Mouse (Mus musculus): ENCODE data around the gene Gpr179. TPM values are rescaled to one million over a fixed set of nuclear protein-coding genes. Genes with fewer than 3 reads are reported as not detected.

Gpr179 gene
- under 1 TPM; 0.05 to 0.08 TPM for total RNA-seq (2021)
- polyA plus RNA-seq (2012; rRNA removed) = 0.03 TPM in 1 of 2 replicates, not detected in the other
- long read RNA-seq = 0 reads

GRCm38 (mm10) chr11:97352027-97352684, at the start of gene Gpr179:
Gene Gpr179 (minus strand): TSS chr11:97352077.
- Histone ChIP-seq H3K27me3 (ENCODE audit: control insufficient read depth, insufficient read depth, low read length) (no peaks in the 10 kb centered on the region), H3K4me3 (no peak within 1 kb of the TSS), H3K27ac (no peak within 1 kb of the TSS), H3K9ac (ENCODE audit: low read depth, low read length) (no peak within 1 kb of the TSS), H3K79me2 (replicated peaks; ENCODE audit: control insufficient read depth, insufficient read depth, low read length) (no peaks in the 10 kb centered on the region), H3K4me1 (ENCODE audit: control insufficient read depth, insufficient read depth, low read length) (peaks cover 1% of the 10 kb centered on the region; the same call in 1 of the 2 replicates), H3K36me3 (ENCODE audit: control insufficient read depth, insufficient read depth, low read length) (no peaks in the 10 kb centered on the region)
- 82% methylated on average over 3 of the region's 3 CpGs for WGBS
- DNase-seq = no peak
- intact Hi-C loops (cut with DNase I) = no loop called here
- TF ChIP-seq CTCF (IDR thresholded peaks at IDR 0.05) (no peak), POLR2A (IDR thresholded peaks at IDR 0.05; ENCODE audit: insufficient read depth, low read depth, low read length) (no peak), EP300 (IDR thresholded peaks at IDR 0.05; ENCODE audit: insufficient read depth, low read depth, low read length) (no peak)

GRCm38 (mm10) chr11:97401082-97401481, 49.2 kb upstream of the Gpr179 start:
- no peak overlapping the region for H3K9ac ChIP-seq (ENCODE audit: low read depth, low read length)
- 41% methylated on average over 6 of the region's 6 CpGs for WGBS
- TF ChIP-seq EP300 (IDR thresholded peaks at IDR 0.05; ENCODE audit: insufficient read depth, low read depth, low read length) = no peak
- no peak for TF ChIP-seq POLR2A (IDR thresholded peaks at IDR 0.05; ENCODE audit: insufficient read depth, low read depth, low read length)
- TF ChIP-seq CTCF (IDR thresholded peaks at IDR 0.05) = no peak
- intact Hi-C loops (cut with DNase I) = no loop called here
- no peaks in the 10 kb centered on the region for H3K79me2 ChIP-seq (replicated peaks; ENCODE audit: control insufficient read depth, insufficient read depth, low read length)
- DNase-seq = peak in 1 of 2 experiments; percentile 45
- H3K4me3 ChIP-seq = no peak overlapping the region
- no peaks in the 10 kb centered on the region for H3K36me3 ChIP-seq (ENCODE audit: control insufficient read depth, insufficient read depth, low read length)
- H3K27ac ChIP-seq = no peak overlapping the region
- H3K4me1 ChIP-seq (ENCODE audit: control insufficient read depth, insufficient read depth, low read length) = peaks cover 6% of the 10 kb centered on the region
- H3K27me3 ChIP-seq (ENCODE audit: control insufficient read depth, insufficient read depth, low read length) = no peaks in the 10 kb centered on the region

GRCm38 (mm10) chr11:97399958-97400710, 48.3 kb upstream of the Gpr179 start:
- peaks cover 2% of the 10 kb centered on the region for H3K4me1 ChIP-seq (ENCODE audit: control insufficient read depth, insufficient read depth, low read length)
- no peaks in the 10 kb centered on the region for H3K27me3 ChIP-seq (ENCODE audit: control insufficient read depth, insufficient read depth, low read length)
- peak; percentile 91 for TF ChIP-seq EP300 (IDR thresholded peaks at IDR 0.05; ENCODE audit: insufficient read depth, low read depth, low read length)
- peak; percentile 97 for TF ChIP-seq CTCF (IDR thresholded peaks at IDR 0.05)
- no peak for TF ChIP-seq POLR2A (IDR thresholded peaks at IDR 0.05; ENCODE audit: insufficient read depth, low read depth, low read length)
- WGBS = 4% methylated on average over 23 of the region's 23 CpGs
- H3K27ac ChIP-seq = no peak overlapping the region
- no peaks in the 10 kb centered on the region for H3K36me3 ChIP-seq (ENCODE audit: control insufficient read depth, insufficient read depth, low read length)
- H3K79me2 ChIP-seq (replicated peaks; ENCODE audit: control insufficient read depth, insufficient read depth, low read length) = no peaks in the 10 kb centered on the region
- peak overlapping the region; percentile 25; the same call in 1 of the 2 replicates for H3K4me3 ChIP-seq
- peak; percentile 83 to 86 for DNase-seq
- intact Hi-C loops (cut with DNase I) = loop anchor here (1.0 kb wide), 2 partner anchors 39 to 43 kb away; no protein-coding TSS in a partner anchor
- no peak overlapping the region for H3K9ac ChIP-seq (ENCODE audit: low read depth, low read length)

DNA sequence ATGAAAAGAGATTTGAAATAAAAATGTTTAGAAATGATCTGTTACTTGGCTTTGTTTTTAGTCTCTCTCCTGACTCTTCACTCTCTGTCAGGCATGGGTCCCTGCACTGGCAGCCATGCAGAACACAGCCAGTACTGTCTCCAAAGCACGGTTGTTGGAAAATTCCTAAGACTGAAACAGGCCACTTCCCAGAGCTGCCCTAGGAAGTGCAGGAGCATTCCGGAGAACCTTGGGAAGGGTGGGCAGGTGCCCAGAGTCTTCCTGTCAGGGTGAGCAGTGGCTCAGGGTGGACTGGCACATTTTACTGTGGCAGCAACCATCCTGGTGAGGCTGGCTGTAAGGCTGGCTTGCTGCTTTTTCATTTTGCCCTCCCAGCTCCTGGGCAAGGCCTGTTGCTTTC, 46.6 kb upstream of the Gpr179 start:
- no peaks in the 10 kb centered on the region; the same call in 1 of the 2 replicates for H3K4me1 ChIP-seq (ENCODE audit: control insufficient read depth, insufficient read depth, low read length)
- intact Hi-C loops (cut with DNase I) = no loop called here
- no peak overlapping the region for H3K9ac ChIP-seq (ENCODE audit: low read depth, low read length)
- H3K4me3 ChIP-seq = no peak overlapping the region
- no peaks in the 10 kb centered on the region for H3K79me2 ChIP-seq (replicated peaks; ENCODE audit: control insufficient read depth, insufficient read depth, low read length)
- TF ChIP-seq POLR2A (IDR thresholded peaks at IDR 0.05; ENCODE audit: insufficient read depth, low read depth, low read length) = no peak
- no peak for TF ChIP-seq CTCF (IDR thresholded peaks at IDR 0.05)
- no peak for TF ChIP-seq EP300 (IDR thresholded peaks at IDR 0.05; ENCODE audit: insufficient read depth, low read depth, low read length)
- no peaks in the 10 kb centered on the region for H3K27me3 ChIP-seq (ENCODE audit: control insufficient read depth, insufficient read depth, low read length)
- no peaks in the 10 kb centered on the region for H3K36me3 ChIP-seq (ENCODE audit: control insufficient read depth, insufficient read depth, low read length)
- DNase-seq = no peak
- no peak overlapping the region for H3K27ac ChIP-seq
- WGBS = 67% methylated on average over 2 of the region's 2 CpGs

GRCm38 (mm10) chr11:97394146-97394545, 42.3 kb upstream of the Gpr179 start:
- no peak for TF ChIP-seq CTCF (IDR thresholded peaks at IDR 0.05)
- TF ChIP-seq POLR2A (IDR thresholded peaks at IDR 0.05; ENCODE audit: insufficient read depth, low read depth, low read length) = no peak
- TF ChIP-seq EP300 (IDR thresholded peaks at IDR 0.05; ENCODE audit: insufficient read depth, low read depth, low read length) = no peak
- no peaks in the 10 kb centered on the region; the same call in 1 of the 2 replicates for H3K4me1 ChIP-seq (ENCODE audit: control insufficient read depth, insufficient read depth, low read length)
- H3K4me3 ChIP-seq = no peak overlapping the region
- WGBS = 41% methylated on average over 11 of the region's 11 CpGs
- no peak overlapping the region for H3K27ac ChIP-seq
- no peaks in the 10 kb centered on the region for H3K27me3 ChIP-seq (ENCODE audit: control insufficient read depth, insufficient read depth, low read length)
- H3K79me2 ChIP-seq (replicated peaks; ENCODE audit: control insufficient read depth, insufficient read depth, low read length) = no peaks in the 10 kb centered on the region
- intact Hi-C loops (cut with DNase I) = no loop called here
- H3K9ac ChIP-seq (ENCODE audit: low read depth, low read length) = no peak overlapping the region
- no peaks in the 10 kb centered on the region; the same call in none of the 2 replicates for H3K36me3 ChIP-seq (ENCODE audit: control insufficient read depth, insufficient read depth, low read length)
- DNase-seq = no peak

Measured in heart, adult 2 months (tissue).